Mouse (Mus musculus): ENCODE measurements at regions not wholly inside any gene's neighbourhood (a gene's known extent, or its start where the extent isn't known, plus 50 kb on each side); places are given as distances from the start of the nearest gene placed in this dataset.

GRCm38 (mm10) chr17:69603596-69603995 lies 164.5 kb downstream of the Akain1 start:
- no peak for TF ChIP-seq CEBPB (IDR thresholded peaks at IDR 0.05; ENCODE audit: low read depth)
- TF ChIP-seq CTCF (IDR thresholded peaks at IDR 0.05; ENCODE audit: control insufficient read depth, insufficient read depth, insufficient read length): no peak
- TF ChIP-seq MYOG (IDR thresholded peaks at IDR 0.05; ENCODE audit: control insufficient read depth, extremely low read depth, insufficient read length): no peak

All from C2C12 (cell line).